Mouse (Mus musculus) liver, embryonic 11.5 days (tissue): ENCODE measurements around the gene Pccb. TPM values are rescaled to one million over a fixed set of nuclear protein-coding genes. Genes with fewer than 3 reads are reported as not detected.

Experiments used
- ATAC-seq: fragments of 200-750 bp; cut with Nextera tagmentation; replicated peaks from 2 replicates; pipeline ENCODE4 v1.8.0; 2017; ENCODE audit warnings: moderate number of reproducible peaks, mild to moderate bottlenecking, moderate TSS enrichment, moderate library complexity; ENCODE audit not compliant: low FRiP score
- DNase-seq: peaks from one replicate; pipeline ENCODE4 v3.0.0-alpha.2; 2017; ENCODE audit warnings: low spot score
- H3K27ac ChIP-seq: fragments of 300-500 bp; sonication (generic); 2 replicates; pipeline ENCODE4 v1.5.1; 2014; ENCODE audit warnings: mild to moderate bottlenecking, low read depth, low read length, control low read depth
- H3K27me3 ChIP-seq: fragments of 300-500 bp; sonication (generic); replicated peaks from 2 replicates; pipeline ENCODE4 v1.6.1; 2014; ENCODE audit warnings: low read length, mixed read lengths; ENCODE audit not compliant: control insufficient read depth, insufficient read depth
- H3K36me3 ChIP-seq: fragments of 300-500 bp; sonication (generic); 2 replicates; pipeline ENCODE4 v1.6.1; 2014; ENCODE audit warnings: mild to moderate bottlenecking, low read length, moderate library complexity, mixed read lengths; ENCODE audit not compliant: control insufficient read depth, insufficient read depth
- H3K4me1 ChIP-seq: fragments of 300-500 bp; sonication (generic); replicated peaks from 2 replicates; pipeline ENCODE4 v1.6.1; 2014; ENCODE audit warnings: low read length, mixed read lengths; ENCODE audit not compliant: control insufficient read depth, insufficient read depth
- H3K4me2 ChIP-seq: fragments of 300-500 bp; sonication (generic); 2 replicates; pipeline ENCODE4 v1.6.1; 2014; ENCODE audit warnings: mild to moderate bottlenecking, control low read depth, moderate library complexity
- H3K4me3 ChIP-seq: fragments of 300-500 bp; sonication (generic); 2 replicates; pipeline ENCODE4 v1.5.1; 2014; ENCODE audit warnings: low read depth, low read length, control low read depth
- H3K9ac ChIP-seq: fragments of 300-500 bp; sonication (generic); 2 replicates; pipeline ENCODE4 v1.6.1; 2014; ENCODE audit warnings: low read depth, low read length, control low read depth
- H3K9me3 ChIP-seq: fragments of 300-500 bp; sonication (generic); 2 replicates; pipeline ENCODE4 v1.6.1; 2016; ENCODE audit warnings: low read length, inconsistent platforms, mixed read lengths; ENCODE audit not compliant: control insufficient read depth
- WGBS: fragments of 180-500 bp; shearing (Covaris S2); extraction: QIAGEN DNeasy Blood & Tissue Kit; methylation state at CpG from one replicate; pipeline ENCODE4 v1.1.7; 2014; 5-methylcytosine and 5-hydroxymethylcytosine counted together
- polyA plus RNA-seq: library from polyadenylated mRNA; unstranded; fragments of >200 nt; fragmentation: Nextera tagmentation; extraction: Ambion mirVana; gene quantifications from 2 replicates; pipeline ENCODE4 v1.2.1, GENCODE M21; 2014

The Pccb gene
- polyA plus RNA-seq, 1 experiment from 2014 or later = 8.7 TPM

- Histone ChIP-seq H3K4me2 (no peak overlapping the region), H3K4me3 (no peak overlapping the region), H3K9me3 (no peaks in the 10 kb centered on the region), H3K27me3 (no peaks in the 10 kb centered on the region), H3K4me1 (peaks cover 8% of the 10 kb centered on the region), H3K9ac (no peak overlapping the region), H3K36me3 (no peaks in the 10 kb centered on the region), H3K27ac (no peak overlapping the region)
- ATAC-seq = no peak
- no peak for DNase-seq
- WGBS = 53% methylated on average over 2 of the region's 2 CpGs
Observed at GRCm38 (mm10) chr9:101036876-101037275, 2.2 kb upstream of the Pccb start.

- Histone ChIP-seq H3K4me2 (no peak overlapping the region), H3K4me3 (no peak overlapping the region), H3K27ac (no peak overlapping the region), H3K27me3 (no peaks in the 10 kb centered on the region), H3K9ac (no peak overlapping the region), H3K36me3 (no peaks in the 10 kb centered on the region), H3K9me3 (no peaks in the 10 kb centered on the region), H3K4me1 (peaks cover 8% of the 10 kb centered on the region)
- ATAC-seq = no peak
- 82% methylated on average over 12 of the region's 15 CpGs for WGBS
- DNase-seq = no peak
Observed at GRCm38 (mm10) chr9:101035836-101036596, 1.3 kb upstream of the Pccb start.

GRCm38 (mm10) chr9:101033761-101034447 lies 794 bp downstream of the Pccb start:
- ATAC-seq (no peak), DNase-seq (no peak)
- H3K4me3 ChIP-seq = peak overlapping the region; percentile 57
- no peaks in the 10 kb centered on the region for H3K27me3 ChIP-seq
- WGBS = 8% methylated on average over 14 of the region's 14 CpGs
- peaks cover 8% of the 10 kb centered on the region for H3K4me1 ChIP-seq
- peak overlapping the region; percentile 71 for H3K9ac ChIP-seq
- peak overlapping the region; percentile 77 for H3K4me2 ChIP-seq
- H3K9me3 ChIP-seq = no peaks in the 10 kb centered on the region
- peak overlapping the region; percentile 82; the same call in 1 of the 2 replicates for H3K27ac ChIP-seq
- no peaks in the 10 kb centered on the region for H3K36me3 ChIP-seq

GRCm38 (mm10) chr9:101018768-101019167 lies 15.9 kb downstream of the Pccb start:
- DNase-seq = no peak
- 93% methylated on average over 10 of the region's 10 CpGs for WGBS
- Histone ChIP-seq H3K4me2 (no peak overlapping the region), H3K27ac (no peak overlapping the region), H3K36me3 (no peaks in the 10 kb centered on the region), H3K4me3 (no peak overlapping the region), H3K27me3 (no peaks in the 10 kb centered on the region), H3K4me1 (no peaks in the 10 kb centered on the region), H3K9ac (no peak overlapping the region), H3K9me3 (no peaks in the 10 kb centered on the region)
- no peak for ATAC-seq

- H3K36me3 ChIP-seq = no peaks in the 10 kb centered on the region
- WGBS = 51% methylated on average over 15 of the region's 15 CpGs
- H3K4me3 ChIP-seq = no peak overlapping the region
- H3K4me1 ChIP-seq = no peaks in the 10 kb centered on the region
- no peaks in the 10 kb centered on the region for H3K27me3 ChIP-seq
- peak overlapping the region; percentile 16; the same call in 1 of the 2 replicates for H3K27ac ChIP-seq
- H3K4me2 ChIP-seq = no peak overlapping the region
- H3K9me3 ChIP-seq = no peaks in the 10 kb centered on the region
- no peak for DNase-seq
- ATAC-seq = no peak
- H3K9ac ChIP-seq = no peak overlapping the region
Observed at GRCm38 (mm10) chr9:101017734-101018516, 16.8 kb downstream of the Pccb start.

GRCm38 (mm10) chr9:101015324-101015723 lies 19.4 kb downstream of the Pccb start:
- H3K4me1 ChIP-seq = no peaks in the 10 kb centered on the region
- no peaks in the 10 kb centered on the region for H3K9me3 ChIP-seq
- no peaks in the 10 kb centered on the region for H3K27me3 ChIP-seq
- no peak overlapping the region for H3K9ac ChIP-seq
- ATAC-seq (no peak), DNase-seq (no peak)
- H3K4me3 ChIP-seq = no peak overlapping the region
- no peak overlapping the region for H3K27ac ChIP-seq
- H3K4me2 ChIP-seq = no peak overlapping the region
- no peaks in the 10 kb centered on the region for H3K36me3 ChIP-seq
- WGBS = 80% methylated on average over 9 of the region's 9 CpGs

- Histone ChIP-seq H3K4me1 (no peaks in the 10 kb centered on the region), H3K27ac (no peak overlapping the region), H3K27me3 (no peaks in the 10 kb centered on the region), H3K36me3 (no peaks in the 10 kb centered on the region), H3K4me3 (no peak overlapping the region), H3K9ac (no peak overlapping the region), H3K9me3 (no peaks in the 10 kb centered on the region), H3K4me2 (no peak overlapping the region)
- DNase-seq = no peak
- WGBS = 62% methylated on average over 10 of the region's 10 CpGs
- peak; percentile 75 for ATAC-seq
Observed at GRCm38 (mm10) chr9:101012433-101012832, 22.3 kb downstream of the Pccb start.

- DNase-seq (no peak), ATAC-seq (no peak)
- Histone ChIP-seq H3K9ac (no peak overlapping the region), H3K4me3 (no peak overlapping the region), H3K27me3 (no peaks in the 10 kb centered on the region), H3K9me3 (peaks cover 7% of the 10 kb centered on the region), H3K36me3 (no peaks in the 10 kb centered on the region), H3K27ac (no peak overlapping the region), H3K4me2 (no peak overlapping the region), H3K4me1 (no peaks in the 10 kb centered on the region)
- WGBS = 81% methylated on average over 4 of the region's 4 CpGs
Observed at GRCm38 (mm10) chr9:101005866-101006265, 28.8 kb downstream of the Pccb start.
